Mouse (Mus musculus): ENCODE measurements around the gene Slc16a7. TPM values are rescaled to one million over a fixed set of nuclear protein-coding genes. Genes with fewer than 3 reads are reported as not detected.

Gene Slc16a7
- polyA plus RNA-seq, 2 experiments from 2014 or later, result 0.06 TPM; not detected in 1

GRCm38 (mm10) chr10:125324149-125324834 lies 65.0 kb downstream of the Slc16a7 start:
- no peak for ATAC-seq

GRCm38 (mm10) chr10:125321446-125322428 lies 67.5 kb downstream of the Slc16a7 start:
- no peak for ATAC-seq

- no peak for ATAC-seq
These were observed 71.9 kb downstream of the Slc16a7 start for GRCm38 (mm10) chr10:125317317-125317716.

GRCm38 (mm10) chr10:125310855-125311254 lies 78.4 kb downstream of the Slc16a7 start:
- ATAC-seq, result no peak

- ATAC-seq, result no peak
These were observed 91.2 kb downstream of the Slc16a7 start for GRCm38 (mm10) chr10:125298036-125298435.

GRCm38 (mm10) chr10:125290320-125290719 lies 98.9 kb downstream of the Slc16a7 start:
- ATAC-seq, result no peak

GRCm38 (mm10) chr10:125288560-125288959 lies 100.7 kb downstream of the Slc16a7 start:
- no peak for ATAC-seq

GRCm38 (mm10) chr10:125285386-125285785 lies 103.9 kb downstream of the Slc16a7 start:
- no peak for ATAC-seq

GRCm38 (mm10) chr10:125275149-125275848 lies 114.0 kb downstream of the Slc16a7 start:
- ATAC-seq, result no peak

- ATAC-seq, result no peak
These were observed 114.6 kb downstream of the Slc16a7 start for GRCm38 (mm10) chr10:125274519-125275148.

GRCm38 (mm10) chr10:125273759-125274158 lies 115.5 kb downstream of the Slc16a7 start:
- ATAC-seq, result no peak

- ATAC-seq, result no peak
These were observed 117.8 kb downstream of the Slc16a7 start for GRCm38 (mm10) chr10:125271448-125271847.

- ATAC-seq, result no peak
These were observed 119.0 kb downstream of the Slc16a7 start for GRCm38 (mm10) chr10:125270266-125270665.

- no peak for ATAC-seq
These were observed 122.9 kb downstream of the Slc16a7 start for GRCm38 (mm10) chr10:125266322-125266721.

- no peak for ATAC-seq
These were observed 123.4 kb downstream of the Slc16a7 start for GRCm38 (mm10) chr10:125265901-125266300.

GRCm38 (mm10) chr10:125265467-125265866 lies 123.8 kb downstream of the Slc16a7 start:
- no peak for ATAC-seq

GRCm38 (mm10) chr10:125264938-125265337 lies 124.3 kb downstream of the Slc16a7 start:
- ATAC-seq, result no peak

- no peak for ATAC-seq
These were observed 133.4 kb downstream of the Slc16a7 start for GRCm38 (mm10) chr10:125255904-125256303.

GRCm38 (mm10) chr10:125214536-125214935 lies 174.7 kb downstream of the Slc16a7 start:
- ATAC-seq, result no peak

GRCm38 (mm10) chr10:125213805-125214204 lies 175.5 kb downstream of the Slc16a7 start:
- ATAC-seq, result no peak

- ATAC-seq, result no peak
These were observed 201.7 kb downstream of the Slc16a7 start for GRCm38 (mm10) chr10:125187544-125187943.

GRCm38 (mm10) chr10:125185387-125185786 lies 203.9 kb downstream of the Slc16a7 start:
- ATAC-seq, result no peak

Measured in activated CD4-positive, CD25-positive, alpha-beta regulatory T cell, adult 4 months (primary cell).